Mouse (Mus musculus) kidney, adult 2 months (tissue): Measurements from ENCODE around the gene Tent4b.

Experiments used
- CTCF ChIP-seq: fragments of 200-500 bp; conservative IDR thresholded peaks from 2 replicates; pipeline ENCODE4 v1.5.1; 2011; ENCODE audit warnings: low read depth, mild to moderate bottlenecking, control low read depth, low read length, moderate library complexity, mixed read lengths; ENCODE audit not compliant: insufficient read depth, insufficient read length
- POLR2A ChIP-seq: fragments of 200-500 bp; IDR thresholded peaks from one replicate; pipeline ENCODE4 v1.6.1; 2011; ENCODE audit warnings: low read depth, low read length, control low read depth

DNA sequence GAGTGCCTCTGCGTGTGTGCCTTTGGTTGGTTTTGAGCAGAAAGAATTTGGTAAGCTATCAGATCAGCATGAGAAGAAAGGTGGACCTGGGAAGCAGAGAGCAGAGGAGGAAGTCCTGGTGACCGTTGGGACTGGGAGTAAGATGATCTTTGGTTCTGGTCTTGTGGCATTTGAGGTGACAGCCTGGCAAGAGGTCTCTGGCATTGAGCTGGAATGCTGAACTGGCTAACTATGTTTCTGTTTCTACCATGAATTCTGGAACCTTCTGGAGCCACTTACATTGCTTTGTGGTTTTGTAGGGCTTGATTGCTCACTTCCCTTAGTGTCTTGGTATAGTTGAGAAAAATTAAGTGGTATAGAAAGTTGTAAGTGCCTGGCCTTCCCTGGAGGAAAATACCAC lies 38.6 kb downstream of the Tent4b start:
- TF ChIP-seq POLR2A, result no peak
- no peak for TF ChIP-seq CTCF
